Mouse (Mus musculus) layer of hippocampus, postnatal 36 days (tissue): Measurements from ENCODE around the gene Spata21. TPM values are rescaled to one million over a fixed set of nuclear protein-coding genes. Genes with fewer than 3 reads are reported as not detected.

Experiments used
- DNase-seq, 2 experiments: peaks; one replicate each; pipeline ENCODE4 v3.0.0; 2022
- total RNA-seq, 2 experiments: library from RNA; stranded (reverse); gene quantifications; 2 replicates each; pipeline ENCODE4 v1.2.3; 2021

Spata21 gene
- total RNA-seq, 2 experiments from 2014 or later, result not detected

- DNase-seq, result no peak
Measured at GRCm38 (mm10) chr4:141159666-141160065, 71.5 kb downstream of the Spata21 start.

GRCm38 (mm10) chr4:141160193-141160592 is 72.1 kb downstream of the Spata21 start:
- DNase-seq, result no peak

GRCm38 (mm10) chr4:141161699-141162208 is 73.6 kb downstream of the Spata21 start:
- no peak for DNase-seq

Other genes starting within 250 kb of the Spata21 start
- not detected for gene Padi1, start 242.6 kb upstream of the Spata21 start, total RNA-seq
- gene Padi2, start 182.0 kb upstream of the Spata21 start, total RNA-seq, result 10 to 100 TPM; 22.1 to 24.4 TPM
- gene Sdhb, start 127.1 kb upstream of the Spata21 start, total RNA-seq, result 100 to 1,000 TPM; 175 to 186 TPM
- 100 to 1,000 TPM; 150 to 154 TPM for gene Atp13a2, start 101.5 kb upstream of the Spata21 start, total RNA-seq
- gene Mfap2, start 77.9 kb upstream of the Spata21 start, total RNA-seq, result 1 to 10 TPM; 5.7 to 5.8 TPM
- gene Crocc, start 27.8 kb upstream of the Spata21 start, total RNA-seq, result 10 to 100 TPM; 73.7 to 77.2 TPM
- 10 to 100 TPM; 38.5 to 40.5 TPM for gene Necap2, start 10.0 kb upstream of the Spata21 start, total RNA-seq
- 10 to 100 TPM; 47.4 to 62.3 TPM for gene Szrd1, start 51.4 kb downstream of the Spata21 start, total RNA-seq
- 10 to 100 TPM; 23.7 to 24.5 TPM for gene Fbxo42, start 59.6 kb downstream of the Spata21 start, total RNA-seq
- gene Rsg1, start 125.6 kb downstream of the Spata21 start, total RNA-seq, result 1 to 10 TPM; 2.7 to 4.1 TPM
- gene Arhgef19, start 151.2 kb downstream of the Spata21 start, total RNA-seq, result 10 to 100 TPM; 15.5 to 15.9 TPM
- gene Epha2, start 212.9 kb downstream of the Spata21 start, total RNA-seq, result 1 to 10 TPM; 1.3 to 1.7 TPM